ENCODE assay signal across 8 mouse cellular contexts in the genomic region with DNA sequence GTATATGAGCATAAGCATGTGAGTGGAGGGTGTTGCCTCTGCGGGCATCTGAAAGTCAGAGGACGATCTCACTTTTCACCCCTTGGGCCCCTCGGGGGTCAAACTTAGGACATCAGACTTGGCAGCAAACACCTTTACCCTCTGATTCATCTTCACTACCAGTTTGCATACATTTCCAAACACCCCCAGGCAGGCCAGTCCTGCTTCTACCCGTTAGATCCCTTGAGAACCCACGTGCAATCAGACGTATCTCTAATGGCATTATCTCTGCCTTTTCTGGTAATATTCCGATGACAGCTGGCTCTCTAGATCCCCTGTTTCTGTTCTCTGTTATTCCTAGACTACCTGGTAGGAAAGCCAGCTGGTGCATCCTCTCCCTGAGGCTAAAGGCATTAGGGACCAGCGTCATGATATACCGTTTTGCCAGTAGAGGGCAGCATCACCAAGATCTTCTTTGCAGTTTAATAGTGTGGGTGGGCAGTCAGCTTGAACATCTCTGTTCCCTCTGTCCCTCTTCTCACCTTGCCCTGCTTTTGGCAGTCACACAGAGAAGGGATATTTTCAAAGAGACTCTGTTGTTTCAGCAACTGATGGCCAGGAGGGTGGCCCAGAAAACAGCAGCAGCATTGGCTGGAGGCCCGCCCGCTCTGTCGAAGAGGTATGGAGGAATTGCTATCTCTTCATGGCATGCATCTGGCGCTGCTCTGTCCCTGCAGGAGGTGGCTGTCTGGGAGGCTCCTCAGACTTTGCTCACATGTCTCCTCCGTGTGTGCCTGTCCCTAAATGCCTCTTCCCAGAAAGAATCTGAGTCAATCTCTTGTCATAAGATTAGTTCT.
DNase-seq lines count a peak whose midpoint lies in the region; ATAC-seq and TF ChIP-seq lines count a peak whose summit lies in the region.

No protein-coding gene starts in this region.

- ATAC-seq in neural tube, embryonic 11.5 days (ENCODE audit: insufficient read depth, low FRiP score, low TSS enrichment) = peak; percentile 63

- no peaks in the 10 kb centered on the region for H3K27me3 ChIP-seq in kidney, adult 2 months (replicated peaks; ENCODE audit: control insufficient read depth, insufficient read depth, low read length)
- H3K27me3 ChIP-seq in limb, embryonic 10.5 days (ENCODE audit: low read depth, poor library complexity, severe bottlenecking) = no peaks in the 10 kb centered on the region
- H3K27me3 ChIP-seq in neural tube, embryonic 11.5 days (ENCODE audit: control insufficient read depth, insufficient read depth, low read length) = no peaks in the 10 kb centered on the region

- no peaks in the 10 kb centered on the region for H3K36me3 ChIP-seq in kidney, adult 2 months (ENCODE audit: control insufficient read depth, insufficient read depth, low read length)
- H3K36me3 ChIP-seq in limb, embryonic 10.5 days = no peaks in the 10 kb centered on the region
- H3K36me3 ChIP-seq in neural tube, embryonic 11.5 days (ENCODE audit: control insufficient read depth, insufficient read depth, low read length) = no peaks in the 10 kb centered on the region

- H3K4me3 ChIP-seq in kidney, adult 2 months (ENCODE audit: insufficient read depth, low read depth, low read length) = no peak overlapping the region
- H3K4me3 ChIP-seq in limb, embryonic 10.5 days = no peak overlapping the region
- no peak overlapping the region for H3K4me3 ChIP-seq in neural tube, embryonic 11.5 days (ENCODE audit: low read depth, low read length)

- H3K27ac ChIP-seq in kidney, adult 2 months (ENCODE audit: insufficient read depth, low read depth, low read length) = no peak overlapping the region
- H3K27ac ChIP-seq in limb, embryonic 10.5 days = no peak overlapping the region
- H3K27ac ChIP-seq in neural tube, embryonic 11.5 days (ENCODE audit: low read depth, low read length) = no peak overlapping the region

- WGBS in kidney, adult 2 months = 43% methylated on average over 14 of the region's 14 CpGs
- WGBS in limb, embryonic 10.5 days = 44% methylated on average over 14 of the region's 14 CpGs
- WGBS in neural tube, embryonic 11.5 days = 40% methylated on average over 14 of the region's 14 CpGs

- no peak overlapping the region for H3K9ac ChIP-seq in neural tube, embryonic 11.5 days (ENCODE audit: low read length)

- H3K4me1 ChIP-seq in kidney, adult 2 months (ENCODE audit: control insufficient read depth, insufficient read depth, low read length) = no peaks in the 10 kb centered on the region
- H3K4me1 ChIP-seq in limb, embryonic 10.5 days = no peaks in the 10 kb centered on the region
- no peaks in the 10 kb centered on the region for H3K4me1 ChIP-seq in neural tube, embryonic 11.5 days (ENCODE audit: control insufficient read depth, insufficient read depth, low read length)

- TF ChIP-seq CTCF in kidney, adult 2 months (conservative IDR thresholded peaks at IDR 0.05; ENCODE audit: insufficient read depth, insufficient read length, low read depth, low read length) = peak; percentile 66

- H3K4me2 ChIP-seq in neural tube, embryonic 11.5 days (ENCODE audit: low read depth) = no peak overlapping the region

- H3K9me3 ChIP-seq in limb, embryonic 10.5 days (replicated peaks) = no peaks in the 10 kb centered on the region
- H3K9me3 ChIP-seq in neural tube, embryonic 11.5 days (ENCODE audit: control insufficient read depth, low read length) = no peaks in the 10 kb centered on the region

- DNase-seq in B cell, adult 2 months = peak; percentile 29 to 32
- DNase-seq in WW6 (ENCODE audit: low read depth, low spot score) = peak; percentile 45
- peak; percentile 36 to 78 for DNase-seq in cerebellum, postnatal 4 days (ENCODE audit: low spot score in 2 of 2)
- DNase-seq in gastrocnemius, postnatal 10 days = peak; percentile 50
- DNase-seq in kidney, adult 2 months = peak; percentile 40
- peak; percentile 67 for DNase-seq in limb, embryonic 10.5 days (ENCODE audit: low spot score)
- peak; percentile 67 for DNase-seq in neural tube, embryonic 11.5 days (ENCODE audit: low spot score)
- DNase-seq in urinary bladder, postnatal 36 days (ENCODE audit: low spot score in 2 of 2) = peak; percentile 8 to 12

- TF ChIP-seq POLR2A in kidney, adult 2 months (IDR thresholded peaks at IDR 0.05; ENCODE audit: low read depth, low read length) = no peak

Comparison
In these comparisons a context has a peak if more than half of its experiments do, and no peak if none do; other contexts are left out.
1. DNase-seq: peak in every context shown above with its lines; median percentile 67 in limb, embryonic 10.5 days; 67 in neural tube, embryonic 11.5 days; 57 in cerebellum, postnatal 4 days; 50 in gastrocnemius, postnatal 10 days; 45 in WW6; 40 in kidney, adult 2 months; 30 in B cell, adult 2 months; 10 in urinary bladder, postnatal 36 days.